Mouse (Mus musculus) lung, postnatal 0 days (tissue): ENCODE results near the gene Pgghg.

Experiments used
- CTCF ChIP-seq: IDR thresholded peaks from 2 replicates; pipeline ENCODE4 v1.5.1; 2016; ENCODE audit warnings: antibody characterized with exemption, mild to moderate bottlenecking
- EP300 ChIP-seq: IDR thresholded peaks from 2 replicates; pipeline ENCODE4 v1.6.1; 2016; ENCODE audit warnings: antibody characterized with exemption, mild to moderate bottlenecking, control low read depth

- TF ChIP-seq CTCF (no peak), EP300 (peak; percentile 39; the same call in 1 of the 2 replicates)
Measured at GRCm38 (mm10) chr7:140939669-140940171, 1.5 kb upstream of the Pgghg start.
